Mouse (Mus musculus) fibroblast of lung, adult 2 months (primary cell): ENCODE data around the gene C87414.
"Not testable (repeated sequence)": the region's sequence is repeated elsewhere in the genome, so short reads cannot be mapped to it uniquely, and the experiment has no call there.

Source experiments
- DNase-seq: peaks from one replicate; pipeline ENCODE4 v3.0.0-alpha.2; 2011; ENCODE audit warnings: low read depth

Gene C87414

GRCm38 (mm10) chr5:93671451-93671850 is at the start of gene C87414:
Gene C87414, minus strand, starts transcription at chr5:93671551.
- not testable (repeated sequence) for DNase-seq

- not testable (repeated sequence) for DNase-seq
Measured at GRCm38 (mm10) chr5:93684661-93685060, 13.3 kb upstream of the C87414 start.
